Mouse (Mus musculus): Measurements from ENCODE around the gene Nxt2. TPM values are rescaled to one million over a fixed set of nuclear protein-coding genes. Genes with fewer than 3 reads are reported as not detected.
A peak's percentile ranks its signal among the peaks of the same experiment; 100 is the strongest.
"Not testable (repeated sequence)": the region's sequence is repeated elsewhere in the genome, so short reads cannot be mapped to it uniquely, and the experiment has no call there.

Gene Nxt2
- total RNA-seq (2021), result 1 to 10 TPM; 5.9 to 6.0 TPM

DNA sequence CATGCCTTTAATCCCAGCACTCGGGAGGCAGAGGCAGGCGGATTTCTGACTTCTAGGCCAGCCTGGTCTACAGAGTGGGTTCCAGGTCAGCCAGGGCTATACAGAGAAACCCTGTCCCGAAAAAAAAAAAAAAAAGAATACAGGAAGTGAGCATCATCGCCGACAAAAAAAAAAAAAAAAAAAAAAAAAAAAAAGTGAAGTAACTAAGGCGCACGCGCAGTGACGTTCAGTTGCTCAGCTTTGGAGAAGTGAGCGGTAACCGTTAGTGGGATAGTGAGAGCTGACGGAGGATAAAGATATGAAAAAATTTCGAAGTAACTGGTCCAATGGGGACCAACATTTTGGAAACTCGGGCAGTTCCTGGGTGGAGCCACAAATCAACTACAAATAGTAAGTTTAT is at the start of gene Nxt2:
Gene Nxt2, plus strand, starts transcription at position 229 of the 400 bp plus-strand sequence.
- intact Hi-C loops (cut with DNase I), result no loop called here
- DNase-seq, result no peak

DNA sequence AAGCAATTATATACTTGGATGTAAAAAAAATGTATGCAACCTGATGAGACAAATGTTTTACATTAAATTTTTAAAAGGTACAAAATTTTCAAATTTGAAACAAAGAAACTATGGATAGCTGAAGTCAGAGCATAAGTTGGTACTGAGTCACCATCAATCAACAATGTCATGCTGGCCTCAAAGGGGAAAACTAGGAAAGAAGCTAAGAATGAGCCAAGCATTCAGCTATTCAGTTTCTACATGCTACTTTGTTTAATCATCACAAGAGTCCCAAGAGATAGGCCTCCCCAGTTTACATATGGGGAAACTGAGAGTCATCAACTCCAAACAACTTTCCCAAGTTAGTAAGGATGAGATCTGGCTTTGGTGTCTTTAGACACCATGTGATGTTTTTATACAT is 49.6 kb upstream of the Nxt2 start:
- intact Hi-C loops (cut with DNase I), result no loop called here
- DNase-seq, result no peak

DNA sequence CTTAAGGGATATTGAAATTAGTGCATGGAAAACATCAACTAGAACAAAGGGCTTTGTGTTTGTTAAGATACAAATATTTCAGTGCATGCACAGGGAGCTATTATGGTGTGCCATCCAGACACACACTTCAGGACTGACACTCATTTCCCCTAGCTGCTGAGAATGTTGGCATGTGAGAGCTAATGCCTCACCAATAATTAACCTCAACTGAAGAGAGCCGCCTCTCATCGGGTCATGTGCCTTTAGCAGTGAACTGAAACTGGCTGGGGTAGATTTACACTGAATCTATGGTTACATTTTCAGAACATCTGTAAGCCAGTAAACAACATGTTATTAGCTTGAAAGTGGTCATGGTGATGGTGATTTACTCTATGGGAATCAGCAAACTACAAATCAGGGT is 44.5 kb upstream of the Nxt2 start:
- intact Hi-C loops (cut with DNase I), result no loop called here
- DNase-seq, result no peak

DNA sequence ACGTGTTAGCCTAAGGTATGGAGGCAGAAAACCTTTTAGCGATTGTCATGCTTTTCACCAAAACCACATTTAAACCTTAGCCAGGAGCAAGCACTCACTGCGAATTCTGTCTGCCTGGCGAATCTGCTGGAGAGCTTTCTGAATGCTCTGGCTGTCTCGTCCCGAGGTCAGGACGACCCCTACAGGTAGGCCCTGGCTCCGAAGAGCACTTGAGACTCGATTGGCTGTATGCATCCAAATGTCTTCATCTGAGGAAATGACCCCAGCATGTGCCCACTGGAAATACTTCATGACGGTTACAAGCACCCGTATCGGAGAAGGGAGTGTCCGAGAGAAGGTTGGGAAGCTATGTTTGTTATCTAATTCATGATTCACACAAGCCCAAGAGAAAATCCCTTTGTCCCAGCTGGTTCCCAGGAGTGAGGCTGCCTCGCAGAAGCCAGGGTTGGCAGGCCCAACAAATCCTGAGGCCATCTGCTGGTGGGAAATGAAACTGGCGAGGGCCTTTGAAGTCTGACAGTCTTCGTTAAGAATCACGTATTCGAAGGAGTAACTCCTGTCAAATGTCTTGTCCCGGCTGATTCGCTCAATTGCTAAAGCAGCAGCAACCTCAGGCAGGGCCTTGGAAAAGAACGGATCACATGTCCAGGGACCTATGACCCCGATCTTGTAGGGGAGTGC is 37.4 kb upstream of the Nxt2 start:
- DNase-seq, result peak; percentile 38 to 51
- intact Hi-C loops (cut with DNase I), result no loop called here

- intact Hi-C loops (cut with DNase I), result loop anchor here (10.0 kb wide), 1 partner anchor 344 kb away; no protein-coding TSS in a partner anchor
- DNase-seq, result no peak
These were observed 36.2 kb upstream of the Nxt2 start for GRCm38 (mm10) chrX:142190355-142190754.

GRCm38 (mm10) chrX:142194420-142194819 is 32.1 kb upstream of the Nxt2 start:
- intact Hi-C loops (cut with DNase I), result loop anchor here (10.0 kb wide), 1 partner anchor 340 kb away; no protein-coding TSS in a partner anchor
- peak; percentile 9 to 16 for DNase-seq

DNA sequence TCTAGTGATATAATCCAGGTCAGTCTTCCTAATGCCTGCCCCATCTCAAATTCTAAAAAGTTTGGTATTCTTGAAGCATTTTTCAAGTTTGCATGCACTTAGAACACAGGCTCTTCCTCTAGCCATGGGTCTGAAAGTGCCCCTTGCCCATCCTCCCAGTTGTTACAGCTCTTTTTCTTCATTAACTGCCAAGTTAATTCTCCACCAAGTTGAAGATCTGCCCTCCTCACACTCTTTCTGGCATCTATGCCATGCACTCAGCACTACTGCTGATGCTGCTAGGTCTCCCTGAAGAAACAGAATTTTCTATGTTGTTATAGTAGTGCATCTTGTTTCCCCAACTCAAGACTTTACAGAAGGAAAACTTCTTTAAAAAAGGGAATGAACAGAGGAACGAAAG is 31.0 kb upstream of the Nxt2 start:
- intact Hi-C loops (cut with DNase I), result loop anchor here (10.0 kb wide), 1 partner anchor 339 kb away; no protein-coding TSS in a partner anchor
- no peak for DNase-seq

DNA sequence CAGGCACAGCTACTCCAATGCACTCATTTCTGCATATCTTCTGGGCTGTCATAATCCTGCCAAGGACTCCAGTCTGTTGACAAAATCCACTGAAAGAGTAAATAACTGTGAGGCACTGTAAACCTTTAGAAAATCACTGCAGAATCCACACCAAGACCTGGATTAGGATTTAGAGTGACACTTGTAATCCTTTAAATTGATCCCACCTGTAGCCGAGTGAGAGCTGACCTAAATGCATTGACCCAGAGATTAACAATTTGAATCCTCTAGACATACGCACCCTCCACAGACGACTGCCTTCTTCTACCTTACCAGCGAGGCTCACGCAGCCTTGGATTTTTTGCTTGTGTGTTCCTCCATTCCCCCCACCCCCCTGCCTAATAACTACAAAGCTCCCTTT is 29.7 kb upstream of the Nxt2 start, which contains the start of gene Gucy2f:
Gene Gucy2f, minus strand, starts transcription at position 101 of the 400 bp plus-strand sequence.
- no peak for DNase-seq
- intact Hi-C loops (cut with DNase I), result loop anchor here (10.0 kb wide), 1 partner anchor 338 kb away; no protein-coding TSS in a partner anchor

DNA sequence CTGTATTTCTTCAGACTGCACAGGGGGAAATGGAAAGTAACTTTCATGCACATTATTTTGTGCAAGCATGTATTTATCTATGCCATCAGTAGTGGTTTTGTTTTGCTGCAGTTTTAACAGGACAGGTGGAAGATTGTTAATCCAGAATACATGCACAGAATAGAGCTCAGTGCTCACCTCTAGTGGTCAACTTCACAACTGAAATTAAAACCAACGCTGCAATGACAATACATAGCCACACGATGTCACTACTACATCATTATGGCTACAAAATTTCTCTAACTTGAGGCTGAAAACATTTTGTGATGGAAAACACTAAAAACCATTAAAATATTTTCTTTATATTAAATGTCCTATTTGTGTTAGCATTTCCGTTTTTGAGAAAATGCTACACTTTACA is 26.3 kb upstream of the Nxt2 start:
- intact Hi-C loops (cut with DNase I), result loop anchor here (1.0 kb wide), 1 partner anchor 114 kb away; no protein-coding TSS in a partner anchor

DNA sequence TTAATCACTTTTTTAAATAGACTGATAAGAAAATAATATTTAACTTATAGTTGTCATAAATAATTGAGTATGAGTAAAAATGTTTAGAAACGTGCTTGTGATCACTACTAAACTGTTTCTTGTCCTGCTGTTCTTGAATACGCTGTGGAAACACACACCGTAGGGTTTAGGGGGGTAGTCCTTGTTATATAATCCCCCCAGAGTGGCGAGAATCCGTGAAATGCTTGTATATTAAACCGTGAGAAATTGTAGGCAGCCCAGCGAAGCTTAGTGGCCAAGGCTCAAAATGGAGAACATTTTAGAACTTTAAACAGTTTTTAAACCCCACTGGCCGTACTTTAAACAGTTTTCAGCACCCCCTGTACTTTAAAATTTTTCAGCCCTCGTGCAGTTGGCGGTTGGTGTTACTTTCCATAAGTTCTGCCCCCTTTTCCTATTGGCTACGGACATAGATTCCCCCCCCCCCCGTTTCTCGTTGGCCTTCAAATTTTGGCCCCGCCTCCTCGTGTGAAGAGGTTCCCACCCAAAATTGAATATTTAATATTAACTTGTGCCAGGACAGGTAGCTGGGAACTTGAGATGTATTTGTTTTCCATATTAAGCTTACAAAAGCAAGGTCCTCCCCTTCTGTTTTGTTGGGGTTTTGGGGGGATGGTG is 956 bp downstream of the Nxt2 start:
- intact Hi-C loops (cut with DNase I), result no loop called here
- no peak for DNase-seq

More for the DNA sequence above, 26.3 kb upstream of the Nxt2 start:
- peak; percentile 24 to 58 for DNase-seq

GRCm38 (mm10) chrX:142228055-142228768 is 1.6 kb downstream of the Nxt2 start:
- intact Hi-C loops (cut with DNase I), result no loop called here
- peak; percentile 73 to 77 for DNase-seq

- intact Hi-C loops (cut with DNase I), result no loop called here
- DNase-seq, result no peak
These were observed 2.2 kb downstream of the Nxt2 start for GRCm38 (mm10) chrX:142228769-142229158.

GRCm38 (mm10) chrX:142236146-142236545 is 9.6 kb downstream of the Nxt2 start:
- DNase-seq, result not testable (repeated sequence)
- intact Hi-C loops (cut with DNase I), result loop anchor here (5.0 to 10.0 kb wide), 2 partner anchors 76 to 299 kb away; no protein-coding TSS in a partner anchor

DNA sequence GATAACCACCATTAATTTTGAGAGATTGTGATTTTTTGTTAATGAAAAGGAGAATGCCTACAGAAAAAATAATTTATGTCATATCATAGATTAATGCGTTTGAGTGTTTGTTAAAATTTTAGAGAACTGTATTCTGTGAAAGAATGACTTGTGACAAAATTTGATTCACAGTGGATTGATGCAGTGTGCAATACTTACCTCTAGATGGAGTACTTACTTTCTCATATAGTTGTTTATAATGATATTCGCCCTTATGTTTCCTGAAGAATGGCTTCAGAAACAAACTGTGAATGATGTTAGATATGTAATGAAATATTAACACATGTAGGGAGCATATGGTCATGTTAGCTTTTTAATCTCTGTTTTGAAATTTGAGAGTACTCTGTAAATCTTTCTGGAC is 10.5 kb downstream of the Nxt2 start:
- peak in 1 of 2 experiments; percentile 4 for DNase-seq
- intact Hi-C loops (cut with DNase I), result loop anchor here (5.0 to 10.0 kb wide), 2 partner anchors 75 to 298 kb away; no protein-coding TSS in a partner anchor

- intact Hi-C loops (cut with DNase I), result no loop called here
- no peak for DNase-seq
These were observed 19.2 kb downstream of the Nxt2 start for GRCm38 (mm10) chrX:142245682-142246327.

GRCm38 (mm10) chrX:142250008-142250736 is 23.6 kb downstream of the Nxt2 start:
- intact Hi-C loops (cut with DNase I), result no loop called here
- DNase-seq, result no peak

- intact Hi-C loops (cut with DNase I), result no loop called here
- no peak for DNase-seq
These were observed 49.5 kb downstream of the Nxt2 start for GRCm38 (mm10) chrX:142276031-142276430.

DNA sequence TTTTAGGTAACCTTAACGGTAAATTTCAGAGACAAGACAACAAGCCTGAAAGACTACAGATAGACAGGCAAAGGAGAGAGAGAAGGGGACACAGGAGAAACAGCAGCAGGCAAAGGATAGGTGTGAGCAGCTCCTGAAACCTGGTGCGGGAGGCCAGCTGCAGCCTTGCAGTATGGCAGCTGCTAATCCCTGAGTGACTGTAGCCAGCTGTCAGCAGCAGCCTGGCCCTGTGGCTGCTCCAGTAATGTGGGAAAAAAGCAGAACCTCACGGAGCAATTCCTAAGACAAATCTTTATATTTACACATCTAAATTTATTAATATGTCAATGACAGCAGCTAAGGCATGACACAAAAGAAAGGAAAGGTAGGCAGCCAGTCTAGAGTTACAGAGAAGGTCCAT is 50.0 kb downstream of the Nxt2 start:
- DNase-seq, result no peak
- intact Hi-C loops (cut with DNase I), result no loop called here

DNA sequence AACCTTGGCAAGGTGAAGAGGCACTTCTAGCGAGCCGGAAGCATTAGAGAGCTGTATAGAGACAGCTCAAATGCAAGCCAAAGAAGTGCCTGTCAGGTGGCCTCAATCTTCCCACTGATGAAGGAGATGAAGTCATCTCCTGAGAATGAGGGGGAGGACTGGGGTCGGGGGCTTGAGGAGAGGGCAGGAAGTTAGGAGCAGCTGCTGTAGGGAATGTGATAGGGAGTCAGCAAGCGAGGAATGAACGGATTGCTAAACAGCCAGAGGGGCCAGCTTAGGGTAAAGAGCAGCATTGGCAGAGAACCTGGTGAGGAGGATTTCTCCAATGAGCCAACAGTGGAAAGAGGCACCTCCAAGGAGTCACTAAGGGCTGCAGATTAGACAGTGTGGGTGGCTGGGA is 59.3 kb downstream of the Nxt2 start:
- intact Hi-C loops (cut with DNase I), result no loop called here
- DNase-seq, result peak in 1 of 2 experiments; percentile 1

All from heart, postnatal 10 days (tissue).